Comparison of ENCODE assay signal across 16 mouse cellular contexts in the genomic region with DNA sequence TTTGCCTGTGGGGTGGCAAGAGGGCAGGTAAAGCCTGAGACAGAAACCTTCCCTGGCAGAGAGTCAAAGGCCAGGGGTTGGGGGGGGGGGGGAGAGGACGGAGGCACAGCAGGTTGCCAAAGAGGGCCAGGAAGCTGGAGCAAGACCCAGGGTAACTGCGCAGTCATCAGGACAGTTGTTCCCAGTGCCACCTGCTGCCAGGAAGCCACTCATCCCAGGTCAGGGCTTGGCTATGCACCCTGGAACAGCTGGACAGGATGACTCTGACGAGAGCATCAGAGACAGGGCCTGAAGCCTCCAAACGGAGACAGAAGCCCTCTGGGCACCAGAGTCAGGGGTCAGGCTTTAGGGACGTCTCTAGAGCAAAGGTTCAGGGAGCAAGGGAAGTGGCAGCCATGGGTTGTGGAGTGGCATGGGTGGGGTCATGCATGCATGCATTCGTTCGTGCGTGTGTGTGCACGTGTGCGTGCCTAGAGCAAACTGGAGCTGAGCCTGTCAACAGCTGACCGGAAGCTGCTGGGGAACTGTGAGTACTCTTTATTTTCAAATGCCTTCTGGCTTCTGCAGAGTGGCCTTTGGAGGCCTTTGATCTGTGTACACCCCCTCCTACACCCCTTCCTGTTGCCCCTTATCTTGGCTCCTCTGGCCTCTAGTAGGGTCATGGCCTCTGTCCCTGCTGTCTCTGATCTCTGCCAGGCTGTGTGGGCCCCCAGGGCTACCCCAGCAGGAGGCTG. TPM values are rescaled to one million over a fixed set of nuclear protein-coding genes. Genes with fewer than 3 reads are reported as not detected.
DNase-seq lines count a peak whose midpoint lies in the region; ATAC-seq and TF ChIP-seq lines count a peak whose summit lies in the region.
"Had no signal": no experiment of that assay in that cellular context is flagged by ENCODE, and none has a peak within 500 bp of the region (broad histone marks: within the 10 kb centered on the region; RNA-seq: fewer than 3 reads in every experiment).

No protein-coding gene starts in this region.

- TF ChIP-seq POLR2A in kidney, adult 2 months (IDR thresholded peaks at IDR 0.05; ENCODE audit: low read depth, low read length) = no peak

- no peak for TF ChIP-seq CTCF in kidney, adult 2 months (conservative IDR thresholded peaks at IDR 0.05; ENCODE audit: insufficient read depth, insufficient read length, low read depth, low read length)

- no peak overlapping the region for H3K27ac ChIP-seq in kidney, adult 2 months (ENCODE audit: insufficient read depth, low read depth, low read length)
- no peak overlapping the region for H3K27ac ChIP-seq in kidney, embryonic 16.5 days (ENCODE audit: low read length)
- no peak overlapping the region for H3K27ac ChIP-seq in limb, embryonic 13.5 days
- H3K27ac ChIP-seq: gastrocnemius, adult 2 months; hindbrain, postnatal 0 days had no signal

- no peaks in the 10 kb centered on the region for H3K27me3 ChIP-seq in kidney, adult 2 months (replicated peaks; ENCODE audit: control insufficient read depth, insufficient read depth, low read length)
- no peaks in the 10 kb centered on the region for H3K27me3 ChIP-seq in kidney, embryonic 16.5 days (ENCODE audit: insufficient read depth, low read length)
- 0 out of 2 replicates have a peak, but pooled peaks cover 6% of the 10 kb centered on the region for H3K27me3 ChIP-seq in limb, embryonic 13.5 days
- H3K27me3 ChIP-seq in megakaryocyte, embryonic 14.5 days (replicated peaks) = peaks cover 38% of the 10 kb centered on the region

- no peaks in the 10 kb centered on the region for H3K9me3 ChIP-seq in kidney, embryonic 16.5 days (ENCODE audit: low read length)
- H3K9me3 ChIP-seq in limb, embryonic 13.5 days = no peaks in the 10 kb centered on the region
- H3K9me3 ChIP-seq in megakaryocyte, embryonic 14.5 days = peaks cover 4% of the 10 kb centered on the region

- no peaks in the 10 kb centered on the region for H3K4me1 ChIP-seq in kidney, adult 2 months (ENCODE audit: control insufficient read depth, insufficient read depth, low read length)
- peaks cover 6% of the 10 kb centered on the region; the same call in 1 of the 2 replicates for H3K4me1 ChIP-seq in kidney, embryonic 16.5 days (ENCODE audit: insufficient read depth, low read length)
- H3K4me1 ChIP-seq in limb, embryonic 13.5 days = peaks cover 5% of the 10 kb centered on the region; the same call in 1 of the 2 replicates
- H3K4me1 ChIP-seq in megakaryocyte, embryonic 14.5 days = peaks cover 48% of the 10 kb centered on the region

- H3K4me3 ChIP-seq in kidney, adult 2 months (ENCODE audit: insufficient read depth, low read depth, low read length) = no peak overlapping the region
- no peak overlapping the region for H3K4me3 ChIP-seq in kidney, embryonic 16.5 days (ENCODE audit: low read length)
- no peak overlapping the region for H3K4me3 ChIP-seq in limb, embryonic 13.5 days
- peak overlapping the region; percentile 59 for H3K4me3 ChIP-seq in megakaryocyte, embryonic 14.5 days (replicated peaks)
- H3K4me3 ChIP-seq: gastrocnemius, adult 2 months had no signal

- H3K4me2 ChIP-seq in kidney, embryonic 16.5 days (replicated peaks; ENCODE audit: low read depth, low read length) = no peak overlapping the region
- no peak overlapping the region for H3K4me2 ChIP-seq in limb, embryonic 13.5 days (replicated peaks)

- peak; percentile 37 for DNase-seq in adrenal gland, postnatal 14 days
- DNase-seq in adrenal gland, adult 8-10 months = no peak
- peak; percentile 46 for DNase-seq in kidney, adult 2 months
- no peak for DNase-seq in layer of hippocampus, adult 9-11 months
- DNase-seq: adrenal gland, postnatal 10 days; cerebellum, adult 8-10 months; gastrocnemius, adult 2 months; spleen, adult 18-20 months; thymus, postnatal 14 days had no signal

- H3K36me3 ChIP-seq in kidney, adult 2 months (ENCODE audit: control insufficient read depth, insufficient read depth, low read length) = no peaks in the 10 kb centered on the region
- no peaks in the 10 kb centered on the region for H3K36me3 ChIP-seq in kidney, embryonic 16.5 days (ENCODE audit: insufficient read depth, low read length)
- no peaks in the 10 kb centered on the region for H3K36me3 ChIP-seq in limb, embryonic 13.5 days
- no peaks in the 10 kb centered on the region for H3K36me3 ChIP-seq in megakaryocyte, embryonic 14.5 days (replicated peaks; ENCODE audit: low read length)

- no peak overlapping the region for H3K9ac ChIP-seq in kidney, embryonic 16.5 days (replicated peaks; ENCODE audit: low read length)
- 0 out of 2 replicates have a peak overlapping the region, but pooled peaks have one; percentile 31 for H3K9ac ChIP-seq in limb, embryonic 13.5 days

- 54% methylated on average over 11 of the region's 11 CpGs for WGBS in kidney, adult 2 months
- 35% methylated on average over 10 of the region's 11 CpGs for WGBS in kidney, embryonic 16.5 days
- WGBS in limb, embryonic 13.5 days = 34% methylated on average over 11 of the region's 11 CpGs

- ATAC-seq in kidney, embryonic 16.5 days (ENCODE audit: low FRiP score, low TSS enrichment) = no peak
- no peak for ATAC-seq in limb, embryonic 13.5 days (ENCODE audit: low FRiP score, low read depth)
- no peak for ATAC-seq in CD4-positive, CD25-positive, alpha-beta regulatory T cell, adult 4 months

RNA-seq across cellular contexts. Expression of a gene that starts 23.0 kb away (rescaled TPM):
- 15.2 and 52.4 TPM in 2 replicates for total RNA-seq in adrenal gland, postnatal 14 days (2021)
- total RNA-seq in adrenal gland, adult 8-10 months (2022) = 10 to 100 TPM; 21.1 to 57.8 (median 37.6) TPM
- 35.6 and 79.8 TPM in 2 replicates for polyA plus RNA-seq in kidney, adult 2 months (2012; rRNA removed)
- 21.6 and 25.9 TPM in 2 replicates for polyA plus RNA-seq in kidney, embryonic 16.5 days (2015; fragmentation: Nextera tagmentation; extraction: Ambion mirVana)
- 32.2 and 35.9 TPM in 2 replicates for polyA plus RNA-seq in limb, embryonic 13.5 days (2015; fragmentation: Nextera tagmentation; extraction: Ambion mirVana)
- polyA plus RNA-seq in megakaryocyte, embryonic 14.5 days (2012; ENCODE audit: insufficient read depth, low replicate concordance) = 2,077 and 24,581 TPM in 2 replicates
- 1,000 to 10,000 TPM; 1,726 to 2,325 TPM for polyA plus RNA-seq in CD4-positive, CD25-positive, alpha-beta regulatory T cell, adult 4 months (2017; shearing (Covaris generic))

RNA-seq across cellular contexts. Expression of a gene that starts 54.2 kb away (rescaled TPM):
- not detected in 2 replicates for total RNA-seq in adrenal gland, postnatal 14 days (2021)
- total RNA-seq in adrenal gland, adult 8-10 months (2022) = not detected
- polyA plus RNA-seq in kidney, adult 2 months (2012; rRNA removed) = 0.06 TPM in 1 of 2 replicates, not detected in the other
- polyA plus RNA-seq in kidney, embryonic 16.5 days (2015; fragmentation: Nextera tagmentation; extraction: Ambion mirVana) = 0.52 and 0.59 TPM in 2 replicates
- polyA plus RNA-seq in limb, embryonic 13.5 days (2015; fragmentation: Nextera tagmentation; extraction: Ambion mirVana) = 109 and 119 TPM in 2 replicates
- polyA plus RNA-seq in megakaryocyte, embryonic 14.5 days (2012; ENCODE audit: insufficient read depth, low replicate concordance) = 1.1 and 4.1 TPM in 2 replicates
- polyA plus RNA-seq in CD4-positive, CD25-positive, alpha-beta regulatory T cell, adult 4 months (2017; shearing (Covaris generic)) = not detected
- total RNA-seq: adrenal gland, postnatal 10 days; gastrocnemius, adult 2 months; megakaryocyte-erythroid progenitor cell, adult 5-6 weeks had no signal
- polyA plus RNA-seq: neural tube, embryonic 14.5 days had no signal

Comparison
In these comparisons a context has a peak if more than half of its experiments do, and no peak if none do; other contexts are left out.
1. DNase-seq: peak in adrenal gland, postnatal 14 days (single experiment) and kidney, adult 2 months (single experiment); none in adrenal gland, adult 8-10 months (single experiment) and layer of hippocampus, adult 9-11 months (single experiment).
2. RNA of a gene that starts 23.0 kb away (polyA plus RNA-seq): 1,726 to 2,325 TPM in CD4-positive, CD25-positive, alpha-beta regulatory T cell, adult 4 months and 2,077 to 24,581 TPM in megakaryocyte, embryonic 14.5 days; 35.6 to 79.8 TPM in kidney, adult 2 months, 32.2 to 35.9 TPM in limb, embryonic 13.5 days and 21.6 to 25.9 TPM in kidney, embryonic 16.5 days; every median in the first group is over 10 times any median in the second.
3. RNA of a gene that starts 54.2 kb away (polyA plus RNA-seq): 109 to 119 TPM in limb, embryonic 13.5 days; 1.1 to 4.1 TPM in megakaryocyte, embryonic 14.5 days, 0.52 to 0.59 TPM in kidney, embryonic 16.5 days, not detected in CD4-positive, CD25-positive, alpha-beta regulatory T cell, adult 4 months and 0.06 TPM in kidney, adult 2 months; every median in the first group is over 10 times any median in the second.